Mouse (Mus musculus) inflammation-experienced regulatory T-cells, adult 16 weeks (primary cell): ENCODE results near the gene Krt90. TPM values are rescaled to one million over a fixed set of nuclear protein-coding genes. Genes with fewer than 3 reads are reported as not detected.

Experiments
- polyA plus RNA-seq: library from polyadenylated mRNA; unstranded; fragments of 100-300 nt; shearing (Covaris generic); gene quantifications from one replicate; pipeline ENCODE4 v1.2.1, GENCODE M21; 2017

The Krt90 gene
- not detected for polyA plus RNA-seq

DNA sequence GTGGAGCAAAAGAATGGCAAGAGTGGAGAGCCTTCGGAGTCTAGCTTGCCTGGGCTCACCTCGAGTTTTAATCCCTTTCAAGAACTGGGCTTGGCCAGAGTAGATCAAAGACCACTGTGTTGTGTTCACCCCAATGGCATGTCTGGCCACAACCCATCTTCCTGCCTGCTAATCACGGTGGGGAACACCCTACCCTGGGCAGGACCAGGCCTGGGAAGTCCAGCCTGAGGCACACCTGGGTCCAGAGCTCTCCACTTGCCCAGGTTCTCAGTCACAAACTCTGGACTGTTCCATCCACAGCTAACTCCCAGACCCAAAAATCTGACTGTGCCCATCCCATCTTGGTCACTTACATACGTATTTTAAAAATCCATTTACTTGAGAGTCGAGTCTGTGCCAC, at the start of gene Krt90:
Gene Krt90 (minus strand): TSS at position 101 of the 400 bp plus-strand sequence.

DNA sequence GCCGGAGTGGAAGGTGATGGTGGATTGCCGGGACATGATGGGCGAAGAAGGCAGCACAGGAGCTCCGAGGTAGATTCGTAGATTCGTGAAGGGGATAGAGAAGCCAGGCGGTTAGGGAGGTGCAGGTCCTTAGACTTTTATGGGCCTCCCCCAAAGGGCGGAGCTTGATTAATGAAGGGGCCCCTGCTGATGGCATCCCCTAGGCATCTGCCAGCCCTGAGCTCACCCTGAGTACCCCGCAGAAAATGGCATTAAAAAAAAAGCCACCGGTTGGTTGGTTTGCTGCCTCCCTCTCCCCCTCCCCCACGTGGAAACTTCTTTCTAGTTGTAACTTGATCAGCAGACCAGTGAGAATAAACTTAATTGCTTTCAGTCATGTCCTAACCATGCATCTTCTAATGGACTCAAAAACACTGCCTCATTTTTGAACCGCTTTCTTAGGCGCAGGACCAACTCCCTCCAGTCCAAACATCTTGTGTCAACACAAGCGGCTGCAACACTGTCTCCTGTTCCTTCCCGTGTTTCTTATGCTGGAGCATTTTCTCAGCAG, 11.1 kb upstream of the Krt90 start, which contains the start of gene Krt75:
Gene Krt75 (minus strand): TSS at position 109 of the 550 bp plus-strand sequence.

DNA sequence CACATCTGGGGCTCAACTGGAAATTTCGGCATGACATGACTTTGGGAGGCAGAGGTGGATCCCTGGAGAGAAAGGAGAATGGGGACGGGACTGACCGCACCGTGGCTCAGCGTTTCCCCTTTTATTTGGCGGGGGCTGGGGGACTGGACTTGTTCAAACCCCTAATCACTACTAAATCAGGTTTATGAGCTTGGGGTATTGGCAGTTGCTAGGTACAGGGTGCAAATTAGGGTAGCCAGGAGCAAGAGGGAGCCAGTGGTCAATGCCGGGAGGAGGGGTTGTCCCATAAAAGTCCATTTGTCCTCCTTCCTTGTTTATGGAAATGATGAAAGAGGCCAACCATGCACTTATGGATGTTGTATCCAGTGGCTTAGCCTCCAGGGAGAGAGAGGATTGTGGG, 12.2 kb downstream of the Krt90 start, which contains the start of gene Krt82:
Gene Krt82 (minus strand): TSS at position 101 of the 400 bp plus-strand sequence.

DNA sequence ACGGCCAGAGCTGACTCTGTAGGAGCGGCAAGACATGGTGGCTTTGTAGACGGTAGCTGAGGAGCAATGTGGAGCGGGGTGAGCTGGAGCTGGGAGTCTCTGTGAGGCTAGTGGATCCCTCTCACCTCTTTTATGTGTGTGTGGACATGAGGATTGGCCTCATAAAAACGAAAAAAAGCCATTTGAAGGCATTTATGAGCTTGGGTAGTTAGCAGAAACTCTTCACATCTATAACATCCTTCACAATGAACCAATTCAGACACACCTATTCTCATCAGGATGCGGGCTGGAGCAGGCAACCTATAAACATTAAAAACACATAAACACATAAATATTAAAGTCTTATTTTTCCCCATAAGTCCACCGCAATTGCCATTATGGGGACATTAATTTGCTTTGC, 30.0 kb downstream of the Krt90 start, which contains the start of gene Krt84:
Gene Krt84 (minus strand): TSS at position 101 of the 400 bp plus-strand sequence.

DNA sequence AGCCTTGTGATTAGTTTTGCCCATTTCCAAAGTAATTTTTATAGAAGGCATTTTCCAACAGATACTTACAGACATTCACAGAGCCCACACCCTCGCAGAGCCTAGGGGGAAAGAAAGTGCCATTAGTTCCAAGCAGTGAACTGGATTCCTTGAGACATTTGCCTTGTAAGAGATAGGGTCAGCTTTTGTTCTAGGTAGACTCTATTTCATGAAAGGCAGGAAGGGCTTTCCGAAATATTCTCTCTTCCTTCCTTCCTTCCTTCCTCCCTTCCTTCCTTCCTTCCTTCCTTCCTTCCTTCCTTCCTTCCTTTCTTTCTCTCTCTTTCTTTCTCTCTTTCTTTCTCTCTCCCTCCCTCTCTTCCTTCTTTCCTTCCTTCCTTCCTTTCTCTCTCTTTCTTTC, 45.6 kb downstream of the Krt90 start, which contains the start of gene Gm49425:
Gene Gm49425 (minus strand): TSS at position 101 of the 400 bp plus-strand sequence.

Other genes starting within 250 kb of the Krt90 start
- gene Krt80, start 192.8 kb downstream of the Krt90 start, polyA plus RNA-seq: 0.23 TPM
- gene Krt7, start 151.9 kb downstream of the Krt90 start, polyA plus RNA-seq: not detected
- gene Krt87, start 124.1 kb downstream of the Krt90 start, polyA plus RNA-seq: 0.66 TPM
- gene Krt88, start 115.2 kb downstream of the Krt90 start, polyA plus RNA-seq: not detected
- not detected for gene Krt81, start 99.2 kb downstream of the Krt90 start, polyA plus RNA-seq
- not detected for gene Krt86, start 89.5 kb downstream of the Krt90 start, polyA plus RNA-seq
- gene Krt83, start 71.4 kb downstream of the Krt90 start, polyA plus RNA-seq: 6.9 TPM
- not detected for gene Gm49425, start 45.7 kb downstream of the Krt90 start, polyA plus RNA-seq
- gene Krt84, start 30.1 kb downstream of the Krt90 start, polyA plus RNA-seq: not detected
- not detected for gene Krt82, start 12.3 kb downstream of the Krt90 start, polyA plus RNA-seq
- not detected for gene Krt75, start 11.0 kb upstream of the Krt90 start, polyA plus RNA-seq
- gene Gm5414, start 65.2 kb upstream of the Krt90 start, polyA plus RNA-seq: not detected
- gene Gm5478, start 84.4 kb upstream of the Krt90 start, polyA plus RNA-seq: not detected
- not detected for gene Krt6b, start 117.3 kb upstream of the Krt90 start, polyA plus RNA-seq
- not detected for gene Krt6a, start 131.4 kb upstream of the Krt90 start, polyA plus RNA-seq
- gene Krt5, start 149.9 kb upstream of the Krt90 start, polyA plus RNA-seq: not detected
- not detected for gene Krt71, start 180.2 kb upstream of the Krt90 start, polyA plus RNA-seq
- gene Krt72, start 223.5 kb upstream of the Krt90 start, polyA plus RNA-seq: not detected
- not detected for gene Krt73, start 239.4 kb upstream of the Krt90 start, polyA plus RNA-seq